Mouse (Mus musculus): ENCODE results near the gene Clic6.

DNA sequence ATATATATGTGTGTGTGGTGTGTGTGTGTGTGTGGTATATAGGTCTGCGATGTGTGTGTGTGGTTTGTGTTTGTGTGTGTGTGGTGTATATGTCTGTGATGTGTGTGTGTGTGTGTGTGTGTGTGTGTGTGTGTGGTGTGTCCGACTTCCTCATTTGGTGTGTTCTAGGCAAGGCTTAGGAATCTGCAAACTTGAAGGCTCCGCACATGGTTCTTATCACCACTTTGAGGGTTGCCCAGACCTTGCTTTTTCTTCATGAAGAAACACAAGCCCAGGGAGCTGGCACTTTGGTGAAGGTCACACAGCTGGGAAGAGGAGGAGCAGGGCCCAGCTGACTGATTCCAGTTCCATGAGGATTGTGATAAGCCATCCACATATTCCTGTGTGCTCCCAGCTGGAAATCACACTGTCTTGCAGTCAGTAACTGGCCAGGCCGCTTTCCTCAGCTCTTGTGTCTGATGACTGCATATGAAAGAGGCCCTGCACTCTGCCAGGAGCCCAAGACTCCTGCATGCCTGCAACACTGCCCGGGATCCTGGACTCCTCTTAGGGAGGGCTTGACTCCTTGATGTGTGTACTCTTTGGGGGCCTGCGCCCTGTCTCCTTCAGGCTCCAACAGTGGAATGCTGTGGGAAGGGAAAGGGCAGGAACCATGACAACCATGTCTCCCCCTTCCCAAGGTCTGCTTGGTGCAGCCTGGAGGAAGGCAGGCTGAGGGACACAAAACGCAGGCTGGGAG is 93.5 kb downstream of the Clic6 start:
- TF ChIP-seq CTCF (IDR thresholded peaks at IDR 0.05; ENCODE audit: insufficient read depth, low read length) (no peak), POLR2A (IDR thresholded peaks at IDR 0.05; ENCODE audit: borderline replicate concordance, extremely low read depth, low read depth, low read length) (no peak)
